Mouse (Mus musculus) macrophage (primary cell): ENCODE measurements around the gene Uba52. TPM values are rescaled to one million over a fixed set of nuclear protein-coding genes. Genes with fewer than 3 reads are reported as not detected.
A peak's percentile ranks its signal among the peaks of the same experiment; 100 is the strongest.

Experiments used
- H3K27ac ChIP-seq: fragments of 350-480 bp; formaldehyde crosslinking; 2 replicates; pipeline ENCODE4 v1.9.0; 2021
- H3K36me3 ChIP-seq: fragments of 350-480 bp; formaldehyde crosslinking; 2 replicates; pipeline ENCODE4 v1.9.0; 2021; ENCODE audit errors: inconsistent target
- H3K4me3 ChIP-seq: fragments of 350-480 bp; formaldehyde crosslinking; 2 replicates; pipeline ENCODE4 v1.9.0; 2021; ENCODE audit errors: inconsistent target
- H3K79me2 ChIP-seq: fragments of 350-480 bp; formaldehyde crosslinking; 2 replicates; pipeline ENCODE4 v1.9.0; 2021; ENCODE audit errors: inconsistent target
- WGBS: methylation state at CpG from one replicate; pipeline ENCODE4 v1.1.7; 2026; ENCODE audit warnings: inconsistent platforms; ENCODE audit not compliant: missing documents; 5-methylcytosine and 5-hydroxymethylcytosine counted together
- polyA plus RNA-seq: library from polyadenylated mRNA; stranded (reverse); fragments of 250-400 nt; gene quantifications from 3 replicates; pipeline ENCODE4 v1.2.4, GENCODE M21; 2018; ENCODE audit warnings: inconsistent platforms

The Uba52 gene
- polyA plus RNA-seq, 1 experiment from 2014 or later, result 907 TPM

- 38% methylated on average over 10 of the region's 10 CpGs for WGBS
- Histone ChIP-seq H3K4me3 (no peak overlapping the region), H3K27ac (no peak overlapping the region), H3K36me3 (no peaks in the 10 kb centered on the region), H3K79me2 (no peaks in the 10 kb centered on the region)
Observed at GRCm38 (mm10) chr8:70490061-70490879, 20.3 kb downstream of the Uba52 start.

- H3K4me3 ChIP-seq, result no peak overlapping the region
- no peaks in the 10 kb centered on the region for H3K36me3 ChIP-seq
- H3K79me2 ChIP-seq, result no peaks in the 10 kb centered on the region
- H3K27ac ChIP-seq, result no peak overlapping the region
- WGBS, result 7% methylated on average over 12 of the region's 41 CpGs
Observed at GRCm38 (mm10) chr8:70489576-70489975, 21.0 kb downstream of the Uba52 start.

GRCm38 (mm10) chr8:70488931-70489470 lies 21.6 kb downstream of the Uba52 start:
- Histone ChIP-seq H3K4me3 (no peak overlapping the region), H3K79me2 (no peaks in the 10 kb centered on the region), H3K36me3 (no peaks in the 10 kb centered on the region), H3K27ac (no peak overlapping the region)
- WGBS, result 1% methylated on average over 14 of the region's 14 CpGs

GRCm38 (mm10) chr8:70487993-70488796 lies 22.4 kb downstream of the Uba52 start:
- no peaks in the 10 kb centered on the region for H3K36me3 ChIP-seq
- 6% methylated on average over 53 of the region's 55 CpGs for WGBS
- no peaks in the 10 kb centered on the region for H3K79me2 ChIP-seq
- H3K4me3 ChIP-seq, result no peak overlapping the region
- H3K27ac ChIP-seq, result no peak overlapping the region

- WGBS, result 55% methylated on average over 19 of the region's 33 CpGs
- Histone ChIP-seq H3K79me2 (no peaks in the 10 kb centered on the region), H3K36me3 (no peaks in the 10 kb centered on the region), H3K4me3 (no peak within 1 kb of the TSS), H3K27ac (no peak within 1 kb of the TSS)
Observed at GRCm38 (mm10) chr8:70486941-70487520, 23.6 kb downstream of the Uba52 start, which contains the start of gene Tmem59l. Gene Tmem59l, minus strand, starts transcription at chr8:70487358.

DNA sequence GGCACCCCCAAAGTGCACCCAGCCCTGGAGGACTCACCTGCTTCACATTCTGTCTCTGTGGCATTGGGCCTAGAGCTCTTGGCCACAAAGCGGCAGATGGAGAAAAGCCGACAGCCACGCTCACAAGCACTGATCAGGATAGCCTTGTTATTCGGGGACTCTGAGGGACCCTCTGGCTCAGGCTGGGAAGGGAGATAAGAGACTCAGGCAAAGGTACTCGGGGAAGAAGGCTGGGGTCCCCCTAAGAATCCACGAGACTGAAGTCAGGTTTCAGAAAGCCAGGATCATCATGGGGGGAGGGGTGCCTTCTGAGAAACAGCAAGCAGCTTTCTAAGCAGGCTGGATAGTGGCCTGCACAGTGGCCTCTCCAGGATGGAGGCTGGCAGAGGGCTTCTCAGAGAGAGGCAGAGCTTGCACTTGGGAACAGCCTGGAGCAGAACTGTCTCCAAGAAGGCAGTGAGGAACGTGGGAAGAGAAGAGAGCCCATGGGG lies 24.4 kb downstream of the Uba52 start:
- H3K27ac ChIP-seq, result no peak overlapping the region
- no peaks in the 10 kb centered on the region for H3K36me3 ChIP-seq
- WGBS, result 72% methylated on average over 7 of the region's 7 CpGs
- H3K4me3 ChIP-seq, result no peak overlapping the region
- H3K79me2 ChIP-seq, result no peaks in the 10 kb centered on the region

DNA sequence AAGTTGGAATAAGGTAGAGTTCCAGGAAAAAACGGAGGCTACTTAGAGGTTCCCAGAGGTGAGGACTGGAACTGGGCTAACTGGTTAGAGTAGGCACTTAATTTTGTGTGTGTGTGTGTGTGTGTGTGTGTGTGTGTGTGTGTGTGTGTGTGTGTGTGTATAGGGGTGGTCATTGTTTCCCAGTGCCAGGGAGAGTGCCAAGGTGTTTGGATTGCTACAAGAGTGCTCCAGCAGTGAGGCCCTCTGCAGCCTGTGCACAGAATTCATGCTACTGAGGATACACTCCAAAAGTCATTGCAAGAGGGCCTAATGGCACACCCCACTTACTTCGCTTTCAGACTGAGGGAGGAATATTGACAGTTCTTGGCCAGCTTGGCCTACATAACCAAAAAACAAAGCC lies 27.7 kb downstream of the Uba52 start:
- H3K4me3 ChIP-seq, result no peak overlapping the region
- no peaks in the 10 kb centered on the region for H3K79me2 ChIP-seq
- WGBS, result 94% methylated on average over 2 of the region's 2 CpGs
- H3K36me3 ChIP-seq, result no peaks in the 10 kb centered on the region
- no peak overlapping the region for H3K27ac ChIP-seq

DNA sequence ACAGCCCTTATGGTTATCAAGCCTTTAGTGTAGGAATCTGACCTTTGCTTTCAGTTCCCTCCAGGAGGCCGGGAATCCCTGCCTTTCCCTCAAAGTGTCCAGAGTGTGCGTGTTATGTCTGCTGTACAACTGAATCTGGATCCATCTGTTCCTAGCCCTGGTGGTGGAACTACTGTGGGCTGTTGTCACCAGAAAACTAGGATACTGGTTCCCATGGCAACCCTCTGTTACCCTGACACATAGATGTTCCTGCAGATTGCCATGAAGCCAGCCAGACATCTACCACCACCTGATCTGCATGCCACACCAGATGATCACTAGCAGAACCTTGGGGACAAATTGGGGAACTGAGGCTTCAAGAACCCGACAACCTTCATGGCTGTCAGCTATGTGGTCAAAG lies 28.7 kb downstream of the Uba52 start:
- no peaks in the 10 kb centered on the region for H3K36me3 ChIP-seq
- no peak overlapping the region for H3K4me3 ChIP-seq
- H3K79me2 ChIP-seq, result no peaks in the 10 kb centered on the region
- H3K27ac ChIP-seq, result no peak overlapping the region
- 68% methylated on average over 3 of the region's 3 CpGs for WGBS

DNA sequence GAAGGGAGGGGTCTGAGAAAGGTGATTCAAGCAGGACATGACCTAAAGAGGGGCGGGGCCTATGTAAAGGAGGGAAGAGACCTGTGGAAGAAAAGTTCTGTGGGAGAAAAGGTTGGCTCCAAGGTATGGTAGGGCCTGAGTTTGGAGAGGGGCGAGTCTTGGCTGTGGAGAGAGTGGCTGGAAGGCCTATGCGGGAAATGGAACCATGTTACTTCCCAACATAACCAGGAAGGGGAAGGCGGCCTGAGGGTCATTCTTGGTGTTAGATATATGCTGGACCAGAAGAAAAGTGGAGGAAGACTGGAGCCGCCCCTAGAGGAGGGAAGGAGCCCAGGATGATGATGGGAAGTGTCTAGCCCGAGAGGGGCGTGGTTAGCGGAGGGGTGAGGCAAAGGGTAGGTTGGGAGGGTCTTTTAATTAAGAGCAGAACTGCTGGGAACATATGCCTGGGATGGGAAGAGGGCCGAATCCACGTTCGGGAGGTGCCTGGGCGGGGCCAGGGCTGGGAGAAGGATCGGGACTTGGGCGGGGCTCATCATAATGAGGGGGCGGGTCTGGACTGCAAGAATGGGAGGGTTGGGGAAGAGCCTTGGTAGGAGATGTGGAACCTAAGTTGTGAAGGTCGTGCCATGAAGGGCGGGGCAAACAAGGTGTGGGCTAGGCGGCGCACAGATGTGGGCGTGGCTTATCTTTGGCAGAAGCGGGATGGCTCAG lies 33.2 kb downstream of the Uba52 start:
- WGBS, result 15% methylated on average over 21 of the region's 21 CpGs
- H3K79me2 ChIP-seq, result peaks cover 37% of the 10 kb centered on the region
- H3K27ac ChIP-seq, result no peak overlapping the region
- H3K36me3 ChIP-seq, result no peaks in the 10 kb centered on the region
- H3K4me3 ChIP-seq, result peak overlapping the region; percentile 15; the same call in 1 of the 2 replicates

GRCm38 (mm10) chr8:70476333-70477268 lies 34.0 kb downstream of the Uba52 start, which contains the start of gene Klhl26:
Gene Klhl26, minus strand, starts transcription at chr8:70476968.
- WGBS, result under 1% methylated on average over 53 of the region's 53 CpGs
- Histone ChIP-seq H3K4me3 (peak within 1 kb of the TSS; percentile 76), H3K36me3 (no peaks in the 10 kb centered on the region), H3K79me2 (peaks cover 45% of the 10 kb centered on the region), H3K27ac (peak within 1 kb of the TSS; percentile 25)

DNA sequence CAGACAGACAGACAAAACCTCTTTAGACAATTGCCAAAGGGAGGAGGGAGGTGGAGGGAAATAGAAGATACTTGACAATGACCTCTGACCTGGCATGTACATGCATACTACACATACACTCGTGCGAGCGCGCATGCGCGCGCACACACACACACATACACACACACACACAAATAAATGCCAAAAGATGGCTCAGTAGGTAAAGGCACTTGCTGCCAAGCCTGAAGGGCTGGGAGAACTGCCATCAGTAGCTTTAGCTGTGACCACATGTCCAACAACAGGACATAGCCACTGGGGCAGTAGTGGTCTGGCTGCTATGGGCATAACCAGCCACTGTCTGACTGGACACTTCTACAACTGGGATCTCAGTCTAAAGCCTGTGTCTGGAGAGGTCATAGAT lies 38.7 kb downstream of the Uba52 start:
- Histone ChIP-seq H3K27ac (no peak overlapping the region), H3K36me3 (no peaks in the 10 kb centered on the region), H3K4me3 (no peak overlapping the region), H3K79me2 (peaks cover 51% of the 10 kb centered on the region)
- WGBS, result 100% methylated on average over 7 of the region's 7 CpGs

DNA sequence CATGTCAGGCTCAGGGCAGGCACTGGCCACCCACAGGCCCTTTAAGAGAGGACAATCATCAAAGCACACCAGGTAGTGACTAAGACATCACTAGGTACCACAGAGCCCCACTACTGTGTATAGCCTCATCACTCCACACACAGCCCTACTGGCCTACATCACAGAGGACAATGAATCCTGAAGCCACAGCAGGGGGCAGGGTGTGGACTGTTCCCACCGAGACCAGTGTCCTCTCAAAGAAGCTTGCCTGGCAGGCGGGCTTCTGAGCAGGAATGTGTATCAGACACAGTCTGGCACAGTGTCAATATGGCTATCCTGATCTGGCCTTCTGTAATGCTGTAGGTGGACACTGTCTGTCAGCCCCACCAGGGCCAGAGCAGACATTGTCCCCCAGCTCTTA lies 40.7 kb downstream of the Uba52 start:
- 92% methylated on average over 2 of the region's 2 CpGs for WGBS
- Histone ChIP-seq H3K4me3 (no peak overlapping the region), H3K27ac (no peak overlapping the region), H3K79me2 (peaks cover 35% of the 10 kb centered on the region), H3K36me3 (no peaks in the 10 kb centered on the region)

GRCm38 (mm10) chr8:70469295-70469916 lies 41.2 kb downstream of the Uba52 start:
- peaks cover 30% of the 10 kb centered on the region for H3K79me2 ChIP-seq
- 51% methylated on average over 10 of the region's 10 CpGs for WGBS
- no peak overlapping the region for H3K27ac ChIP-seq
- H3K36me3 ChIP-seq, result no peaks in the 10 kb centered on the region
- no peak overlapping the region for H3K4me3 ChIP-seq
